Mouse (Mus musculus): ENCODE measurements around the gene Elf3.

DNA sequence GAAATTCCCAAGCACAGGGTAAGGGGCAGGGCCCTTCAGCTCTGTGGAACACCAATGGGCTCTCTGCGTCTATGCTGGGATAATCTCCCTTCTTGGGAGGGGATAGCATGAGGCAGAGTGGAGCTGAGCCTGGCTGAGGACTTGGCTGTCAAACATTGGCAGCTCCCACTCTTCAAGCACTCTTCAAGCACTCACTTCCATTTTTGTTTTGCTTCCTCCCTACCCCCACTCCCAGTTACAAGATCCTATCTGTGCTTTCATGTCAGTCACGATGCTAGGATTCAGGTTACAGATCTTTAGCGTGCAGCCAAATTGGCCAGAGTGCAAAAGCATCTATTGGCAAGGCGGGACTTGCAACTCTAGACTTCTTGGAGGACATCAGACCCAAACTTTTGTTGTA, 5.5 kb downstream of the Elf3 start:
- TF ChIP-seq EP300 (optimal IDR thresholded peaks at IDR 0.05) = no peak
- no peak for TF ChIP-seq CTCF (IDR thresholded peaks at IDR 0.05; ENCODE audit: low read depth)
